Mouse (Mus musculus) stomach, embryonic 16.5 days (tissue): ENCODE measurements around the gene Slc30a2. TPM values are rescaled to one million over a fixed set of nuclear protein-coding genes. Genes with fewer than 3 reads are reported as not detected.
"Not testable (repeated sequence)": the region's sequence is repeated elsewhere in the genome, so short reads cannot be mapped to it uniquely, and the experiment has no call there.

Experiments
- ATAC-seq: fragments of 200-750 bp; cut with Nextera tagmentation; 2 replicates; pipeline ENCODE4 v1.8.0; 2017; ENCODE audit warnings: moderate number of reproducible peaks, moderate TSS enrichment; ENCODE audit not compliant: insufficient read depth, low FRiP score
- H3K27ac ChIP-seq: fragments of 300-500 bp; sonication (generic); 2 replicates; pipeline ENCODE4 v1.5.1; 2014; ENCODE audit warnings: low read length
- H3K27me3 ChIP-seq: fragments of 300-500 bp; sonication (generic); 2 replicates; pipeline ENCODE4 v1.6.1; 2014; ENCODE audit warnings: low read length, control low read depth, mixed read lengths; ENCODE audit not compliant: control insufficient read depth, insufficient read depth
- H3K36me3 ChIP-seq: fragments of 300-500 bp; sonication (generic); 2 replicates; pipeline ENCODE4 v1.6.1; 2014; ENCODE audit warnings: low read length; ENCODE audit not compliant: control insufficient read depth, insufficient read depth
- H3K4me1 ChIP-seq: fragments of 300-500 bp; sonication (generic); 2 replicates; pipeline ENCODE4 v1.6.1; 2014; ENCODE audit warnings: low read length, control low read depth, mixed read lengths; ENCODE audit not compliant: control insufficient read depth, insufficient read depth
- H3K4me2 ChIP-seq: fragments of 300-500 bp; sonication (generic); 2 replicates; pipeline ENCODE4 v1.6.1; 2014; ENCODE audit warnings: low read depth, low read length, mixed read lengths
- H3K4me3 ChIP-seq: fragments of 300-500 bp; sonication (generic); replicated peaks from 2 replicates; pipeline ENCODE4 v1.5.1; 2014; ENCODE audit warnings: mild to moderate bottlenecking, low read length
- H3K9ac ChIP-seq: fragments of 300-500 bp; sonication (generic); 2 replicates; pipeline ENCODE4 v1.6.1; 2014; ENCODE audit warnings: low read length
- H3K9me3 ChIP-seq: fragments of 300-500 bp; sonication (generic); replicated peaks from 2 replicates; pipeline ENCODE4 v1.6.1; 2016; ENCODE audit warnings: low read length, control low read depth; ENCODE audit not compliant: control insufficient read depth
- WGBS: fragments of 180-500 bp; shearing (Covaris S2); extraction: QIAGEN DNeasy Blood & Tissue Kit; methylation state at CpG from one replicate; pipeline ENCODE4 v1.1.7; 2014; 5-methylcytosine and 5-hydroxymethylcytosine counted together
- polyA plus RNA-seq: library from polyadenylated mRNA; unstranded; fragments of >200 nt; fragmentation: Nextera tagmentation; extraction: Ambion mirVana; gene quantifications from 2 replicates; pipeline ENCODE4 v1.2.1, GENCODE M21; 2015

Slc30a2 gene
- polyA plus RNA-seq, 1 experiment from 2014 or later, result 1.1 TPM

DNA sequence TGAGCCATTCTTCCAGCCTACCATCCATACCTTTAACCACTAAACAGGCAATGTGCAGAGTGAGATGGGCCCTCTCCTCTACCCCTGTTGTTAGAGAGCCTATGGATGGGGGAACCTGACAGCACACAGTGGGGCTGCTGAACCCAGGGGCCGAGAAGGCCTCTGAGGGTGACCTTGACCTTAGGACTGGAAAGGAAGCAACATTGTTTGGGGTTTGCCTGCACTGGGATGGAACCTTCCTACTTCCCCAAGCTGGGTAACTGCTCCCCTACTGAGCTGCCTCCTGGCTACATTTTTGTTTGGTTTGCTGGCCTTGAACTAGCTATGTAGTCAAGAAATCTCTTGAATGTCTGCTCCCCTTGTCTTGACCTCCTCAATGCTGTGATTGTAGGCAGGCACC is 31.3 kb downstream of the Slc30a2 start:
- H3K9ac ChIP-seq, result no peak overlapping the region
- peaks cover 22% of the 10 kb centered on the region for H3K27me3 ChIP-seq
- ATAC-seq, result no peak
- no peak overlapping the region for H3K27ac ChIP-seq
- no peaks in the 10 kb centered on the region for H3K9me3 ChIP-seq
- H3K4me1 ChIP-seq, result peaks cover 23% of the 10 kb centered on the region
- WGBS, result 57% methylated on average over 1 of the region's 1 CpGs
- no peak overlapping the region for H3K4me3 ChIP-seq
- no peaks in the 10 kb centered on the region for H3K36me3 ChIP-seq
- no peak overlapping the region for H3K4me2 ChIP-seq

- no peak for ATAC-seq
- H3K27ac ChIP-seq, result no peak overlapping the region
- no peaks in the 10 kb centered on the region for H3K9me3 ChIP-seq
- H3K4me2 ChIP-seq, result no peak overlapping the region
- H3K9ac ChIP-seq, result no peak overlapping the region
- H3K4me3 ChIP-seq, result no peak overlapping the region
- WGBS, result 37% methylated on average over 10 of the region's 10 CpGs
- H3K36me3 ChIP-seq, result no peaks in the 10 kb centered on the region
- no peaks in the 10 kb centered on the region for H3K27me3 ChIP-seq
- peaks cover 4% of the 10 kb centered on the region; the same call in 1 of the 2 replicates for H3K4me1 ChIP-seq
Observed at GRCm38 (mm10) chr4:134378089-134378615, 35.2 kb downstream of the Slc30a2 start.

GRCm38 (mm10) chr4:134379510-134379909 is 36.5 kb downstream of the Slc30a2 start:
- H3K4me2 ChIP-seq, result no peak overlapping the region
- no peak overlapping the region for H3K9ac ChIP-seq
- H3K27me3 ChIP-seq, result no peaks in the 10 kb centered on the region
- WGBS, result 72% methylated on average over 8 of the region's 8 CpGs
- H3K9me3 ChIP-seq, result no peaks in the 10 kb centered on the region
- H3K4me3 ChIP-seq, result no peak overlapping the region
- no peak for ATAC-seq
- H3K36me3 ChIP-seq, result no peaks in the 10 kb centered on the region
- no peak overlapping the region; the same call in 1 of the 2 replicates for H3K27ac ChIP-seq
- peaks cover 4% of the 10 kb centered on the region; the same call in 1 of the 2 replicates for H3K4me1 ChIP-seq

DNA sequence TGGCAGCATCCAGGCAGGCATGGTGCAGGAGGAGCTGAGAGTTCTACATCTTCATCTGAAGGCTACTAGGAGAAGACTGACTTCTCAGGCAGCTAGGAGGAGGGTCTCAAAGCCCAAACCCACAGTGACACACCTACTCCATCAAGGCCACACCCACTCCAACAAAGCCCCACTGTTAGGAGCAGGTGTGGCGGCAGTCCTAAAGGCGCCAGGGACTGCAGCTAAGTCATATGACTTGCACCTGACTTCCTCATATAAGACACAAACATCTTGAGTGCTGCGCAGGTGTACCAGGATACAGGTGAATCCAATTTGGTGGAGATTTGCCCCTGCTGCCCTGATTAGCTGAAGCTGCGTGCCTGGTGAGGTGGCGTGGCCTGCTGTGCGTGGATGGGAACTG is 40.8 kb downstream of the Slc30a2 start, which contains the start of gene Extl1:
Gene Extl1, minus strand, starts transcription at position 101 of the 400 bp plus-strand sequence.
- H3K27ac ChIP-seq, H3K4me2 ChIP-seq, H3K9ac ChIP-seq, H3K27me3 ChIP-seq, H3K9me3 ChIP-seq, ATAC-seq, H3K4me3 ChIP-seq, H3K36me3 ChIP-seq, H3K4me1 ChIP-seq: not testable (repeated sequence)
- 95% methylated on average over 2 of the region's 6 CpGs for WGBS

DNA sequence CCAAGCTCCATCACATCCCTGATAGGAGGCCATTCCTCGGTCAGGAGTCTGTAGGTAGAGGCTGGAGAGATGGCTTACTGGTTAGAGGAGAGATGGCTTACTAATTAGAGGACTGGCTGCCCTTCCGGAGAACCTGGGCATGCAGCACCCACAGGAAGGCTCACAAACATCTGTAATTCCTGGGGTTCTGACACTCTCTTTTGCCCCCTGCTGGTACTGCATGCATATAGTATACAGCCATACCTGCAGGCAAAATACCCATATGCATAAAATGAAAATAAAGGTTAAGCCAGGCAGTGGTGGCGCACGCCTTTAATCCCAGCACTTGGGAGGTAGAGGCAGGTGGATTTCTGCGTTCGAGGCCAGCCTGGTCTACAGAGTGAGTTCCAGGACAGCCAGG is 44.3 kb downstream of the Slc30a2 start:
- Histone ChIP-seq H3K9me3 (0 out of 2 replicates have a peak, but pooled peaks cover 2% of the 10 kb centered on the region), H3K4me1 (no peaks in the 10 kb centered on the region), H3K27me3 (no peaks in the 10 kb centered on the region), H3K36me3 (no peaks in the 10 kb centered on the region), H3K4me3 (no peak overlapping the region), H3K27ac (no peak overlapping the region), H3K9ac (no peak overlapping the region), H3K4me2 (no peak overlapping the region)
- peak; percentile 13; the same call in 1 of the 2 replicates for ATAC-seq
- WGBS, result 73% methylated on average over 6 of the region's 6 CpGs

DNA sequence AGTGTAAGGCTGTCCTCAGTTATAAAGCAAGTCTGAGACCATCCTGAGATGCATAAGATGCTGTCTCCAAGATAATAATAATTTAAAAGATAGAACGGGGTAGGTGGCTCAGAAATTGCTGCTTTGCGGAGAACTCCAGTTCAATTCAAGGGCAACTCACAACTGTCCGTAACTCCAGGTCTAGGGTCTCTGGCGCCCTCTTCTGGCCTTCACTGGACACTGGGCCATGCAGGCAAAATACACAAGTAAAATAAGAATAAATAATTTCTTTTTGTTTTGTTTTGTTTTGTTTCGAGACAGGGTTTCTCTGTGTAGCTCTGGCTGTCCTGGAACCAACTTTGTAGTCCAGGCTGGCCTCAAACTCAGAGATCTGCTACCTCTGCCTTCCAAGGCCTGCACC is 45.4 kb downstream of the Slc30a2 start:
- WGBS, result 17% methylated on average over 5 of the region's 5 CpGs
- Histone ChIP-seq H3K9me3 (0 out of 2 replicates have a peak, but pooled peaks cover 2% of the 10 kb centered on the region), H3K9ac (no peak overlapping the region), H3K27ac (no peak overlapping the region), H3K36me3 (no peaks in the 10 kb centered on the region), H3K27me3 (no peaks in the 10 kb centered on the region), H3K4me1 (no peaks in the 10 kb centered on the region), H3K4me2 (no peak overlapping the region), H3K4me3 (no peak overlapping the region)
- ATAC-seq, result no peak

DNA sequence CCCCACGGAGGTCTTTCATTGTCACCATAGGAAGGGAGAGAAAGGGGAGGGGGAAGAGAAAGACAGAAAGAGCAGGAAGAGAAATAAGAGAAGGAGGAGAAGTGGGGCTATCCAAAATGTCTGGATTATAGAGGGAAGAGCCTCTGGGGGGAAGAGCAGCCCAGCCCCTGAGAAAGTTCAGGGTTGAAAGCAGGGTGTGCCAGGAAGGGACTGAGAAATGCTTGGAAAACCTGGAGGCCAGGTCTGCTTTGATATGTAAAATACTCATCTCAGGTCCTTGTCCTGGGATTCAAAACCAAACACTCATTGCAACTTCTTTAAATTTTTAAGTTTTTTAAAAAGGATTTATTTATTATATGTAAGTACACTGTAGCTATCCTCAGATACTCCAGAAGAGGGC is 48.7 kb downstream of the Slc30a2 start:
- no peaks in the 10 kb centered on the region for H3K36me3 ChIP-seq
- H3K9ac ChIP-seq, result no peak overlapping the region
- H3K4me2 ChIP-seq, result no peak overlapping the region
- no peaks in the 10 kb centered on the region for H3K4me1 ChIP-seq
- no peak for ATAC-seq
- H3K9me3 ChIP-seq, result 0 out of 2 replicates have a peak, but pooled peaks cover 2% of the 10 kb centered on the region
- no peak overlapping the region for H3K4me3 ChIP-seq
- no peaks in the 10 kb centered on the region for H3K27me3 ChIP-seq
- 88% methylated on average over 1 of the region's 1 CpGs for WGBS
- no peak overlapping the region for H3K27ac ChIP-seq

- Histone ChIP-seq H3K4me2 (no peak overlapping the region), H3K4me3 (no peak overlapping the region), H3K27ac (no peak overlapping the region), H3K27me3 (no peaks in the 10 kb centered on the region), H3K4me1 (peaks cover 5% of the 10 kb centered on the region), H3K9me3 (0 out of 2 replicates have a peak, but pooled peaks cover 2% of the 10 kb centered on the region), H3K9ac (no peak overlapping the region), H3K36me3 (no peaks in the 10 kb centered on the region)
- WGBS, result 18% methylated on average over 8 of the region's 8 CpGs
- no peak for ATAC-seq
Observed at GRCm38 (mm10) chr4:134392595-134392994, 49.6 kb downstream of the Slc30a2 start.

DNA sequence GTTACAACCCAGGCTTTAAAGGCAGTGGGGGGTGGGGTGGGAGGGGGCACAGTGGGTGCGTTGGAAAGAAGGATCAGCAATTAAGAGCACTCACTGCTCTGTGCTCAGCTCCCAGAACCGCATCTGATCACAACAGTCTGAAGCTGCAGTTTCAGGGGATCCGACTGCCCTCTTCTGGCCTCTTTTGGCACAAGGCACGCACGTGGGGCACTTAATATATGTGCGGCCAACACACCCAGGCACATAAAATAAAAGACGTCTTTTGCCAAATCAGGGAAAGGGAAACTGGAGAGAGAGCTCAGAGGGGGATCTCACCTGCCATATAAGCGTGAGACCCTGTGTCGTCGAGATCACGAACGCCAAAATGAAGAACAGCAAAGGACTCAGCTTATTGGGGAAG is 50.0 kb downstream of the Slc30a2 start:
- Histone ChIP-seq H3K27ac (no peak overlapping the region), H3K9me3 (0 out of 2 replicates have a peak, but pooled peaks cover 2% of the 10 kb centered on the region), H3K27me3 (no peaks in the 10 kb centered on the region), H3K4me2 (no peak overlapping the region), H3K4me3 (no peak overlapping the region), H3K9ac (no peak overlapping the region), H3K4me1 (peaks cover 5% of the 10 kb centered on the region), H3K36me3 (no peaks in the 10 kb centered on the region)
- WGBS, result 25% methylated on average over 12 of the region's 12 CpGs
- no peak for ATAC-seq
